Mouse (Mus musculus) limb, embryonic 11.5 days (tissue): ENCODE measurements at regions not wholly inside any gene's neighbourhood (a gene's known extent, or its start where the extent isn't known, plus 50 kb on each side); places are given as distances from the start of the nearest gene placed in this dataset.

Experiments
- ATAC-seq: fragments of 200-750 bp; cut with Nextera tagmentation; 2 replicates; pipeline ENCODE4 v1.8.0; 2017; ENCODE audit warnings: low read depth; ENCODE audit not compliant: insufficient number of reproducible peaks, low FRiP score, low TSS enrichment
- DNase-seq: peaks from one replicate; pipeline ENCODE4 v3.0.0-alpha.2; 2015; ENCODE audit warnings: low spot score
- H3K27ac ChIP-seq: fragments of 300-500 bp; sonication (generic); replicated peaks from 2 replicates; pipeline ENCODE4 v1.5.1; 2014; ENCODE audit warnings: low read depth, mild to moderate bottlenecking, low read length
- H3K27me3 ChIP-seq: fragments of 300-500 bp; sonication (generic); 2 replicates; pipeline ENCODE4 v1.6.1; 2014; ENCODE audit warnings: mild to moderate bottlenecking, low read length, mixed read lengths; ENCODE audit not compliant: control insufficient read depth, insufficient read depth
- H3K36me3 ChIP-seq: fragments of 300-500 bp; sonication (generic); 2 replicates; pipeline ENCODE4 v1.6.1; 2014; ENCODE audit warnings: mild to moderate bottlenecking, low read length, moderate library complexity, mixed read lengths; ENCODE audit not compliant: control insufficient read depth, insufficient read depth
- H3K4me1 ChIP-seq: fragments of 300-500 bp; sonication (generic); 2 replicates; pipeline ENCODE4 v1.6.1; 2014; ENCODE audit warnings: low read length, mixed read lengths; ENCODE audit not compliant: control insufficient read depth, insufficient read depth
- H3K4me2 ChIP-seq: fragments of 300-500 bp; sonication (generic); 2 replicates; pipeline ENCODE4 v1.6.1; 2014; ENCODE audit warnings: low read depth, mild to moderate bottlenecking, moderate library complexity; ENCODE audit not compliant: severe bottlenecking
- H3K4me3 ChIP-seq: fragments of 300-500 bp; sonication (generic); 2 replicates; pipeline ENCODE4 v1.5.1; 2014; ENCODE audit warnings: low read depth, low read length
- H3K9ac ChIP-seq: fragments of 300-500 bp; sonication (generic); 2 replicates; pipeline ENCODE4 v1.6.1; 2014; ENCODE audit warnings: mild to moderate bottlenecking, low read length
- H3K9me3 ChIP-seq: fragments of 300-500 bp; sonication (generic); 2 replicates; pipeline ENCODE4 v1.6.1; 2016; ENCODE audit warnings: low read length; ENCODE audit not compliant: control insufficient read depth
- WGBS: fragments of 180-500 bp; shearing (Covaris S2); extraction: QIAGEN DNeasy Blood & Tissue Kit; methylation state at CpG from one replicate; pipeline ENCODE4 v1.1.7; 2014; 5-methylcytosine and 5-hydroxymethylcytosine counted together

DNA sequence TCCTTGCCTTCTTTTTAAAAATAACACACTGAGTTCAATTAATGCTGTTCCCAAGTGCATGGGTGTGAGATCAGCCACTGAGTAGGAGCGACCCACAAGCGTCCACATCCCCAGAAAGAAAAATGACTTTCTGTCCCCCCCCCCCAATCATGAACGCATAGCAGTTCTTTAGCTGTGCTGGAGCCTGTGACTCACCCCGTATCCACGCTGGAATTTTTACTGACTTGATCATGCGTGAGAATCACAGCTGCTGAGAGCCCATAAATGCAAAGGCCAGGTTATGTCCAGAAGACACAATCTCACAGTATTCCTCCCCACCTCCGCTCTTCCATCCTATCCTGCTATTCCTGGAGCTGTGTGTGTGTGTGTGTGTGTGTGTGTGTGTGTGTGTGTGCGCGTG, 53.3 kb downstream of the Fos start:
- H3K4me3 ChIP-seq: no peak overlapping the region
- no peaks in the 10 kb centered on the region for H3K36me3 ChIP-seq
- no peak for ATAC-seq
- no peak overlapping the region for H3K27ac ChIP-seq
- peaks cover 8% of the 10 kb centered on the region for H3K4me1 ChIP-seq
- H3K4me2 ChIP-seq: no peak overlapping the region
- no peaks in the 10 kb centered on the region for H3K9me3 ChIP-seq
- H3K9ac ChIP-seq: no peak overlapping the region
- no peak for DNase-seq
- no peaks in the 10 kb centered on the region for H3K27me3 ChIP-seq
- 86% methylated on average over 9 of the region's 9 CpGs for WGBS

DNA sequence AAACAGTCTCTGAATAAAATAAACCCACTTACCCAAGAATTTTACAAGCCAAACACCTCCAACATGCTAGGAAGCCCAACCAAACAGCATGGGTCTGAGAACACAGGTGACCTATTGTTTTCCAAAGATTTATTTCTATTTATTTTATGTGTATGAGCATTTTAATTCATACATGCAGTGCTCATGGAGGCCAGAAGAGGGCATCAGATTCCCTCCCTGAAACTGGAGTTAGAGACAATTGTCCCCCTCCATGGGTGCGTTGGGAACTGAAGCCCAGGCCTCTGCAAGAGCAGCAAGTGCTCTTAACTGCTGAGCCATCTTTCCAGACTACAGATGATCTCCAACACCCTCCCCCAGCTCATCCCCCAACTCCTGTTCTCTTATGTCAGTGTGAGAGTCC, 57.9 kb downstream of the Fos start:
- Histone ChIP-seq H3K27me3 (no peaks in the 10 kb centered on the region), H3K9ac (no peak overlapping the region), H3K4me2 (no peak overlapping the region), H3K27ac (no peak overlapping the region), H3K4me3 (no peak overlapping the region), H3K4me1 (no peaks in the 10 kb centered on the region), H3K36me3 (no peaks in the 10 kb centered on the region), H3K9me3 (no peaks in the 10 kb centered on the region)
- WGBS: 93% methylated on average over 1 of the region's 1 CpGs
- DNase-seq (no peak), ATAC-seq (no peak)

GRCm38 (mm10) chr12:85532221-85532612, 58.5 kb downstream of the Fos start:
- WGBS: 84% methylated on average over 3 of the region's 3 CpGs
- Histone ChIP-seq H3K9ac (no peak overlapping the region), H3K4me1 (no peaks in the 10 kb centered on the region), H3K27ac (no peak overlapping the region), H3K36me3 (no peaks in the 10 kb centered on the region), H3K4me2 (no peak overlapping the region), H3K9me3 (no peaks in the 10 kb centered on the region), H3K4me3 (no peak overlapping the region), H3K27me3 (no peaks in the 10 kb centered on the region)
- ATAC-seq (no peak), DNase-seq (no peak)

- no peaks in the 10 kb centered on the region for H3K4me1 ChIP-seq
- no peaks in the 10 kb centered on the region for H3K36me3 ChIP-seq
- WGBS: 67% methylated on average over 14 of the region's 14 CpGs
- H3K9ac ChIP-seq: no peak overlapping the region
- no peak for DNase-seq
- no peak overlapping the region for H3K4me2 ChIP-seq
- H3K9me3 ChIP-seq: no peaks in the 10 kb centered on the region
- no peaks in the 10 kb centered on the region for H3K27me3 ChIP-seq
- H3K27ac ChIP-seq: no peak overlapping the region
- H3K4me3 ChIP-seq: no peak overlapping the region
- ATAC-seq: no peak
Observed at GRCm38 (mm10) chr12:85532613-85533460, 59.1 kb downstream of the Fos start.

DNA sequence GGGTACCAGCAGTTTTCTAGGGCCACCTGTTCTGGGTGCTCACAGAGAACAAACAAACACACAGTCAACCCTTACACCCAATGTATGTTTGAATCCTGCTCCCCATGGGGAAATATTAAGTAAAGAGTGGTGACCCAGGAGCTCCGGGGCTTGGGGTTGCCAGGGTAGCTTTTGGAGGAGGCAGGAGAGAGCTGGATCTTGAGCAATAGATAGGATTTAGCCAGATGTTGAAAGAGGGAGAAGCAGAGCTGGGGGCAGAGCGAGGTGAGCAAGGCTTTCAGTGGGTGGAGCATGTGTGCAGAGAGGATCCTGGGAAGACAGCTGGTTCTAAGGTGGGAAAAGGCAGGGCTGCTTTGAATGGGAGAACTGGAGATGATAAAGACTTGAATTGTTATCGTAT, 59.9 kb downstream of the Fos start:
- Histone ChIP-seq H3K27ac (no peak overlapping the region), H3K4me3 (no peak overlapping the region), H3K27me3 (no peaks in the 10 kb centered on the region), H3K4me2 (no peak overlapping the region), H3K4me1 (no peaks in the 10 kb centered on the region), H3K36me3 (no peaks in the 10 kb centered on the region), H3K9me3 (no peaks in the 10 kb centered on the region), H3K9ac (no peak overlapping the region)
- 83% methylated on average over 3 of the region's 3 CpGs for WGBS
- no peak for DNase-seq
- no peak for ATAC-seq

GRCm38 (mm10) chr12:85539423-85539822, 59.4 kb upstream of the Jdp2 start:
- Histone ChIP-seq H3K27ac (no peak overlapping the region), H3K4me1 (no peaks in the 10 kb centered on the region), H3K4me2 (no peak overlapping the region), H3K36me3 (no peaks in the 10 kb centered on the region), H3K4me3 (no peak overlapping the region), H3K9me3 (no peaks in the 10 kb centered on the region), H3K27me3 (no peaks in the 10 kb centered on the region), H3K9ac (no peak overlapping the region)
- ATAC-seq: no peak
- WGBS: 42% methylated on average over 7 of the region's 7 CpGs
- DNase-seq: no peak

- Histone ChIP-seq H3K4me2 (no peak overlapping the region), H3K9ac (no peak overlapping the region), H3K4me1 (no peaks in the 10 kb centered on the region), H3K36me3 (no peaks in the 10 kb centered on the region), H3K4me3 (no peak overlapping the region), H3K27ac (no peak overlapping the region), H3K9me3 (no peaks in the 10 kb centered on the region), H3K27me3 (no peaks in the 10 kb centered on the region)
- DNase-seq (no peak), ATAC-seq (0 out of 2 replicates have a peak, but pooled peaks have one; percentile 51)
- WGBS: 74% methylated on average over 3 of the region's 3 CpGs
Observed at GRCm38 (mm10) chr12:85541153-85541552, 57.7 kb upstream of the Jdp2 start.

GRCm38 (mm10) chr12:85542881-85543280, 55.9 kb upstream of the Jdp2 start:
- Histone ChIP-seq H3K9ac (no peak overlapping the region), H3K36me3 (no peaks in the 10 kb centered on the region), H3K4me2 (no peak overlapping the region), H3K9me3 (no peaks in the 10 kb centered on the region), H3K27ac (no peak overlapping the region), H3K4me3 (no peak overlapping the region), H3K4me1 (no peaks in the 10 kb centered on the region), H3K27me3 (no peaks in the 10 kb centered on the region)
- ATAC-seq (no peak), DNase-seq (no peak)
- 77% methylated on average over 6 of the region's 6 CpGs for WGBS

DNA sequence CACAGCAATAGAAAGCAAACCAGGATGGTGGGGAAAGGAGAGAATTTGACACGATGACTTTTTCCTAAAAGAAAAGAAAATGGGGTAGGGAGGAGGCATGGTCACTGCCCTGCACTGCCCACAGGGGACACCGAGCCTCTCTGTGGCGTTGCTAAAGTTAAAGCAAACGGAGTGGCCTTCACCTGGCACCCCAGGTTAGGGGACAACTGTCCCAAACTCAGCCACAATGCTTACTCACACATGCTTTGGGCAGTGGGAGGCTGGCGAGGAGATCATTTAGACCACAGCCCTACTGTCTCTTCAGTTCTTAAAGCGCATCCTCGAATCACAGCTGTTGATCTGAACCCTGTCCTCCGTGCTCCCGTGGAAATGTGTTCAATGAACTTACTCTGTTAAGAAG, 55.3 kb upstream of the Jdp2 start:
- no peak for DNase-seq
- Histone ChIP-seq H3K4me3 (no peak overlapping the region), H3K9ac (no peak overlapping the region), H3K4me2 (no peak overlapping the region), H3K4me1 (0 out of 2 replicates have a peak, but pooled peaks cover 5% of the 10 kb centered on the region), H3K27me3 (no peaks in the 10 kb centered on the region), H3K36me3 (no peaks in the 10 kb centered on the region), H3K9me3 (no peaks in the 10 kb centered on the region), H3K27ac (no peak overlapping the region)
- ATAC-seq: no peak
- WGBS: 88% methylated on average over 9 of the region's 9 CpGs
